Mouse (Mus musculus): Measurements from ENCODE around the gene Fshr.

GRCm38 (mm10) chr17:89162475-89162874 is 38.0 kb downstream of the Fshr start:
- TF ChIP-seq CTCF (IDR thresholded peaks at IDR 0.05; ENCODE audit: low read depth, low read length) (no peak), POLR2A (IDR thresholded peaks at IDR 0.05; ENCODE audit: insufficient read depth, low read length) (no peak), EP300 (IDR thresholded peaks at IDR 0.05; ENCODE audit: insufficient read depth, low read depth, low read length) (no peak)

Measured in ES-Bruce4 (cell line).